Mouse (Mus musculus): Measurements from ENCODE around the gene Ttll7.

Ttll7 gene

DNA sequence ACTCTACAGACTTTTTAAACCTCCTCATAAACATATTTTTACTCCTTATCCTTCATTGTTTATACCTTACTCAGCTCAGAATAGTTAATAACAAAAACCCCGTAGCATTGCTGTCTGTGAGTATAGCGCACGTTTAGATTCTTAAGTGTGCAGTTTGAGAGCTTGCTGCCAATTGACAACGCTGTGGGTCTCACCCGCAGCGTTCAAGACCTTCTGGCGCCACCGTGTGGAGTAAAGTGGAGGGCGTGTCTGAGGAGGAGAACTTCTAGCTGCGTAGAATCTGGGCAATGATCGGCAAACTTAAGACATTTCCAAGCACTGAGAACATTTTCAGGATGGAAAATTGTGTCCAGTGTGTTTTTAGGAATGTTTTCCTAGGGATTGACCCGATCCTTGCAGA lies 62.6 kb downstream of the Ttll7 start:
- peak; percentile 77 for DNase-seq

GRCm38 (mm10) chr3:146917891-146918290 lies 65.7 kb downstream of the Ttll7 start:
- DNase-seq, result peak; percentile 15

DNA sequence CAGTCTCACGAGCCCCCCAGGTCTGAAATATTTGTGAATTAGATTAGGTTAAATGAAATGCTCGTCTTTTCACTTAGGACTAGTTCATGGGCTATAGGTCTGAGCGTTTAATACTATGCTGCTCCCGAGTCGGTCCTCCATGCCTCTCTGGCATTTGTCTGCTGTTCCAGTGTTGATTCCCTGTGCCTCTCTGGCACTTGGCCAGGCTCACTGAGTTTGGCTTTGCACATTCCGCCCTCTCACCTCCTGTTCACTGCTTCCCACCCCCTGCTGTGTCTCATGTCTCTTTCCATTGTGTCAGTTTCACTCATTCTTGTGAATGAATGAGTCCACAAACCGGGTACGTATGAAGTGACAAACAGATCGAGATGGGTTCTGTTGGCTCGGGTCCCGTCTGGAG lies 66.2 kb downstream of the Ttll7 start:
- peak; percentile 47 for DNase-seq

DNA sequence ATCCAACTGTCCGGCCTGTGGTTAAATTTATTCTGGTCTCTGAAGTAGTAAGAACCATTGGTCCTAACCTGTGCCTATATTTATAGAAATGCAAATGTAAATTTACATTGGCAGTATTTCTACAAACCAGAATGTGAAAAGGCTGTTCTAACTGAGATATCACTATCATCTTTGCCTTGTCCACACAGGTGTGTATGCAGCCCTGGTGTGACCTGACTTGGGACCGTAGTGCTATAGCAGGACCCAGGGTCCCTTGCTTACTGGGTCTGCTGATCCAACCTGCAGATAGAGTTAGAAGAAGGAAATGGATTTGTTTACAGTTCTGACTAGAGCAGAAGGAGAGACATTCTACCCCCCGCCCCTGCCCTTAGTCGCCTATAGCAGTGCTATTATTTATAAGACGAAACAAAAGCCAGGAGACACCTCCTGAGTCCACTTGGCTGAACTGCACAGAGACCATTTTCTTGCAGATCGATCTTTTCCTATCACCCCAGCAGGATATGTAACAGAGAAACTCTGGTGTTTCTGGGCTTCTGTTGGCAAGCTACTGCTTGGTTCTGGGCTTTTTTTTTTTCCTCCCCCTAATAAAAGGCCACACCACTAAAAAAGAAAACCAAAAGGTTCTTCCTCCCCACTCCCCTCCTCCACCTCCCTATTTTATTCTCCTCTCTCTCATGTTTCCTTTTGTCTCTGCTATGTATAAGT lies 75.3 kb downstream of the Ttll7 start:
- no peak for DNase-seq

GRCm38 (mm10) chr3:146928141-146928540 lies 76.0 kb downstream of the Ttll7 start:
- DNase-seq, result no peak

GRCm38 (mm10) chr3:146929011-146929410 lies 76.8 kb downstream of the Ttll7 start:
- no peak for DNase-seq

- no peak for DNase-seq
Measured at GRCm38 (mm10) chr3:146931190-146931589, 79.0 kb downstream of the Ttll7 start.

DNA sequence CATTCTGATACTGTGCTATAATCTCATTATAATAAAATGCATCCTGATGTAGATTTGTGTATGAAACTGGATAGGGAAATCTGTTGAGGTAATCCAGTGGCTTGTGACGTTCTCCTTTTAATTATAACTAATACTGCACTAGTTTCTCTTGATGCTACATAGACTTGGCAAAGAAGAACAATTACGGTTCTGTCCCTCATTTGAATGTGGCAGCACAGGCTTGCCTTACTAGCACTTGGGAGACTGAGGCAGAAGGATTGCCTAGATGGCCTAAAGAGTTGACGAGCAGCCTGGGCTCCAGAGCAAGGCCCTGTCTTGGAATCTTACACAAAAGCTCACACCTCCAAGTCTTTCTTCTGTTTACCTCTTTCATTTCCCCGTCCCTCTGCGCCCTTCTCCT lies 80.3 kb downstream of the Ttll7 start:
- DNase-seq, result no peak

DNA sequence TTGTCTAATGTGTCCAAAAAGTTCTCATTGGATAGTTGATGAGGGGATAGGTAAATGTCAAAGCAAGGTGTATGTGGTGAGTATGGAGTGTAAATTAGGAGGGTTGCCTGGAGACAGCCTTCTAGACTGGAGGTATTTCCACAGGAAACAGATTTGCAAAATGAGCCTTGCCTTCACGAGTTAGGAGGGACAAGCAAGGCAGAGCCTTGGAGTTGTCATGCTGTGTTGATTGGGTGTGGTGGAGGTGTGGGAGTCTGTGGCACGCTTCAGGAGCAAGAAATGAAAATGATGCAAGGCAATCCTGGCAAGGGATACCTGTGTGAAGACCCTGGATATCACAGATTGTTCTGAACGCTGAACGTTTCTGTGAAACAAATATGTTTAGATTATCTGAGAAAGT lies 84.7 kb downstream of the Ttll7 start:
- DNase-seq, result no peak

GRCm38 (mm10) chr3:146939391-146940250 lies 87.5 kb downstream of the Ttll7 start:
- no peak for DNase-seq

DNA sequence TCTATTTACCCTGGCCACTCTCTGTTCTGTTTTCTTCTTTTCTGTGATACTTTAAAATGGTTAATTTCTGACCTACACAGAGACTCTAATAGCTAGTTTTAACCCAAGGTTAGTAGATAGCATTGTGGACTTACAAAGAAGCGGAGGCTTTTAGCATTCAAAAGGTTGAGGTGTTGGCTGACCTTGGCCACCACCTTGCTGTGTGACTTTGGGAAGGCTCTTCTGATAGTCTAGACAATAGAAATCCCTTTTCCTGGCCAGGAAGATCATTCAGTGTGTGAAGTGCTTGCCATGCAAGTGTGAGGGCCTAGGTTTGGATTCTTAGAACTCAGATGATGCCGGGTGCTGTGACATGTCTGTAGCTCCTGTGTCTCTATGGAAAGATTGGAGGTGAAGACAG lies 90.9 kb downstream of the Ttll7 start:
- no peak for DNase-seq

DNA sequence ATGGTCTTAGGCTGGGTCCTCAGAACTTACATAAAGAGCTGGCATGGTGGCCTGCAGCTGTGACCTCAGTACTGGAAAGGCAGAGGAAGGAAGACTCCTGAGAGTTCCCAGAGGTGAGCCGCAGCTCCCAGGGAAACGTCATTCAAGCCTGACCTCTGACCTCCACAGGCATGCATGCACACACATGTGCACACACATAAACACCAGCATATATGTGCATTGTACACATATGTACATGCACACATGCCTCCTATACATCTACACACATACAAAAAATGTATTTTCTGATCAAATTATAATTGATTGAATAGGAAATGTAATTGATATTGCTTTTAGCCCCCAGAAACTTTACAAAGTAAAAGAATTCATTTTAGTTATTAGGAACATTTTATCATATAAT lies 93.2 kb downstream of the Ttll7 start:
- no peak for DNase-seq

DNA sequence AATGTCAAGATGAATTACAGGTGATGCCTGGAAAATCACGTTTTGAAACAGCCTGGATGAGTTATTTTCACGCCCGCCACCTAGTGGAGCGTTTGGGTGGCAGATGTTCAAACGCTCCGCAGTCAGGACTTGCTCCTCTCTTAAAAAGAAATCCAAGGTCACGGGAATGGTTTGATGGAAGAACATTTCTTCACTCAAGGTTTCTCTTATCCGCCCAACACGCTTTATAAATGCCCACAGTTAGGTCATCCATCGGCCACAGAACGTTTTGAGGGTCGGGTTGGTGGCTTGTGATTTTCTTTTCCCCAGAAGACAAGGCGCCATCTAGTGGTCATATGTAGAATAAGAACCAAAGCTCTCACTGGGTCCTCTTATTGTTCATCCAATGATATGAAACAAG lies 93.7 kb downstream of the Ttll7 start:
- peak; percentile 55 for DNase-seq

GRCm38 (mm10) chr3:146946641-146947040 lies 94.5 kb downstream of the Ttll7 start:
- no peak for DNase-seq

- DNase-seq, result no peak
Measured at GRCm38 (mm10) chr3:146956792-146957191, 104.6 kb downstream of the Ttll7 start.

DNA sequence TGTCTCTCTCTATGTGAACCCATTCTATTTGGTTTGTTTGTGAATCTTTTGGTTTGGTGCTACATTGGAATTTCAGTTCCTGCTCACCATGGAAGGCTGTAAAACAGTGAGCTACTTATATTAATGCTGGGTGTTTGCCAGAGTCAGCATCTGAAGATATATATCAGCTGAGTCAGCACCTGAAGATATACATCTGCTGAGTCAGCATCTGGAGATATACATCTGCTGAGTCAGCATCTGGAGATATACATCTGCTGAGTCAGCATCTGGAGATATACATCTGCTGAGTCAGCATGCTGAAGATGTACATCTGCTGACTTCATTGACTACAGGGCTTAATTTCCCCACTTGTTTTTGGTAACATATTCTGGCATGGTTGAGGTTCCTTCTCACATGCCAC lies 110.7 kb downstream of the Ttll7 start:
- DNase-seq, result no peak

DNA sequence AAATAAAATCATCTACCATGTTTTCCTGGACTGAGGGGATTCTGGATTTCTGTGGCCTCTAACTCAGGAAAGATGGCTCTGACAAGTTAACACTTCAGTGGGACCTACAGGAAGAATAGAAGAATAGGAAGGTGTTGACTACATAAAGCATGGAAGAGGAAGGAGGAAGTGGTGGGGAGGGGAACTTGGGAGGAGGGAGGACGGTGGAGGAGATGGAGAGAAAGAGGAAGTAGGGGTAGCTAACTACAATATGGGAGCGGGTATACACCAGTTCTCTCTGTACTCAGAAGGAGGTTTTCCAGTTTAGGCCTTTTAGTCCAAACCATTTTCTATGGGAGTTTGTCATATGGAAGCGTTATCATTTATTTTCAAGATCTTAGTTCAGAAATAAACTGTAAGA lies 112.2 kb downstream of the Ttll7 start:
- no peak for DNase-seq

DNA sequence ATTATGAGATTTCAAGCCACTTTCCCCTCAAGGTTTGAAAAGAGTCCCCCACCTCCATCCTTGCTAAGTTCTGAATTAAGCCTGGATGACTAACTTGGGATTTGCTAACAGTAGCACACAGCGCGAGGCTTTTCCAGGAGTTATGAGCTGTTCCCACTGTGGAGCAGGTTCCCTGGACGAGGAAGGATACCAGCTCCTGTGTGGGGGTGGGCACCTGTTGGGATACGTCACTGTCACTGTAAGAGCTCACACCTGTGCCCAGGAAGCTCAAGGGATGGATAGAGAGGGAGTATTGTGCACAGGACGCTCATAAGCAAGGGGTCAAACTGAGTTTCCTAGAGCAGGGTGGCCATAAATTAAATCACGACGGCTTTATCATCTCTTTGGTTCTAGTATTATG lies 115.1 kb downstream of the Ttll7 start:
- DNase-seq, result no peak

- no peak for DNase-seq
Measured at GRCm38 (mm10) chr3:146967834-146968233, 115.7 kb downstream of the Ttll7 start.

GRCm38 (mm10) chr3:146978272-146978671 lies 126.1 kb downstream of the Ttll7 start:
- no peak for DNase-seq

DNA sequence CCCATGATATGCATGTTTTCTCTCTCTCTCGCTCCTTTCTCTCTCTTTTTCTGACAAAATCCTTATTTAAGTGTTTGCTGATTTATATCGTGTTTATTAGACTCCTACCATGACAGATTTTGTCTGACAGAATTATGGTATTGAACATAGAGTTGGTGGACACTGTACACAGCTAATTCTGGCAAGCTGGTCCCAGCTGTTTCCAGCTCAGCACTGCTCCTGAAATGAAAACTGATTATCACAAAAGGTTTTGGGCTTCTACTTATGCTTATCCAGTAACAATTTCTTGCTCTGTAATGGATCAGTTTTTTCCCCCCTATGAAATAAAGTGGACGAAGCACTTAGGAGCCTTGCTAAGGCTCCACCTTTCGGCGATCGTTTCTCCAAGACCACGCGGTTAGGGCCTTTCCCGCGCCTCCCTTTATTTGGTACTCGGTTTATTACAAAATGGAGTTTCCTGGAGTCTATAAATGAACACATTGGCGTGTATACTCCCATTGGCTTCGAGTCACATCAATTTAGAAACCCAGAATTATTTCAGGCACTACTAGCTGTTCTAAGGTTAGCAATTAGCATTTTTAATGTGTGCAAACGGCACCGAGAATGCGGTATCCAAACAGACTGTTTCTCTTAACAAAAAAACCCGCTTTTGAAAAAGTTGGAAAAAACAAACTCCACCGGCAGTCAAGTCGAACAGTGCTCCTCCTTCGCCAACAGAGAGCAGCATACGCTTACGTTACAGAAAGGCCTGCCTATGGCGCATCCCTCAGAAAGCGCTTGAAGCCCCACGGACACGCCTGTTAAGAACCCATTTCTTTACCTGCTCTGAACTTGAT lies 141.9 kb downstream of the Ttll7 start:
- peak; percentile 30 for DNase-seq

GRCm38 (mm10) chr3:146994670-146995415 lies 142.7 kb downstream of the Ttll7 start:
- DNase-seq, result no peak

DNA sequence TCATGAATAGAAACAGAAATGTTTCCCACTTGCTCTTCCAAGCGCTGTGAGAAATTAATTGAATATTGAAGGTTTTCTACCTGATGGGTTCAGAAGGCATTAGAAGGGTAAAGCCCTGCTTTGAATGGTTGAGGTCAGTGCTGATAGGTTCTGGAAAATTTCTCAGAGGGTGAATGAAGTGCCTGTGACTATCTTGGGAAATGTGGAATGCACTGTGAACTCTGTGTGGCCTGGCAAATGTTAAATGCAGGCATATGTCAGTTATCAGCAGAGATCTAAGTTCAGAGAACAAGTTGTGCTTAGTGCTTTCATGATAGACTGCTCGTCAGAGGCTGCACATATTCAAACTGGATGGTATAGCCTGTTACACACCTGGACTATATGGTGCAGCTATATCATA lies 147.0 kb downstream of the Ttll7 start:
- DNase-seq, result no peak
